Mouse (Mus musculus) intestine, embryonic 16.5 days (tissue): ENCODE data around the gene Kank3. TPM values are rescaled to one million over a fixed set of nuclear protein-coding genes. Genes with fewer than 3 reads are reported as not detected.

Source experiments
- ATAC-seq: fragments of 200-750 bp; cut with Nextera tagmentation; 2 replicates; pipeline ENCODE4 v1.8.0; 2017; ENCODE audit warnings: moderate TSS enrichment, moderate library complexity
- H3K27ac ChIP-seq: fragments of 300-500 bp; sonication (generic); 2 replicates; pipeline ENCODE4 v1.5.1; 2014; ENCODE audit warnings: mild to moderate bottlenecking, low read length
- H3K27me3 ChIP-seq: fragments of 300-500 bp; sonication (generic); replicated peaks from 2 replicates; pipeline ENCODE4 v1.6.1; 2014; ENCODE audit warnings: low read length, control low read depth, mixed read lengths; ENCODE audit not compliant: control insufficient read depth, insufficient read depth
- H3K36me3 ChIP-seq: fragments of 300-500 bp; sonication (generic); 2 replicates; pipeline ENCODE4 v1.6.1; 2014; ENCODE audit warnings: low read length, control low read depth; ENCODE audit not compliant: control insufficient read depth, insufficient read depth
- H3K4me1 ChIP-seq: fragments of 300-500 bp; sonication (generic); 2 replicates; pipeline ENCODE4 v1.6.1; 2014; ENCODE audit warnings: low read length, control low read depth, mixed read lengths; ENCODE audit not compliant: control insufficient read depth, insufficient read depth
- H3K4me2 ChIP-seq: fragments of 300-500 bp; sonication (generic); 2 replicates; pipeline ENCODE4 v1.6.1; 2014; ENCODE audit warnings: low read depth, low read length, control low read depth
- H3K4me3 ChIP-seq: fragments of 300-500 bp; sonication (generic); 2 replicates; pipeline ENCODE4 v1.5.1; 2014; ENCODE audit warnings: mild to moderate bottlenecking, low read length
- H3K9ac ChIP-seq: fragments of 300-500 bp; sonication (generic); 2 replicates; pipeline ENCODE4 v1.6.1; 2014; ENCODE audit warnings: low read depth, low read length
- H3K9me3 ChIP-seq: fragments of 300-500 bp; sonication (generic); 2 replicates; pipeline ENCODE4 v1.6.1; 2016; ENCODE audit warnings: low read length, control low read depth; ENCODE audit not compliant: control insufficient read depth
- WGBS: fragments of 180-500 bp; shearing (Covaris S2); extraction: QIAGEN DNeasy Blood & Tissue Kit; methylation state at CpG from one replicate; pipeline ENCODE4 v1.1.7; 2014; 5-methylcytosine and 5-hydroxymethylcytosine counted together
- polyA plus RNA-seq: library from polyadenylated mRNA; unstranded; fragments of >200 nt; fragmentation: Nextera tagmentation; extraction: Ambion mirVana; gene quantifications from 2 replicates; pipeline ENCODE4 v1.2.1, GENCODE M21; 2015

Kank3 gene
- polyA plus RNA-seq, 1 experiment from 2014 or later = 22.7 TPM

GRCm38 (mm10) chr17:33826850-33827249 is 16.5 kb downstream of the Kank3 start:
- peaks cover 11% of the 10 kb centered on the region; the same call in 1 of the 2 replicates for H3K36me3 ChIP-seq
- H3K4me2 ChIP-seq = no peak overlapping the region
- ATAC-seq = no peak
- H3K9me3 ChIP-seq = no peaks in the 10 kb centered on the region
- H3K4me1 ChIP-seq = peaks cover 20% of the 10 kb centered on the region
- H3K27ac ChIP-seq = no peak overlapping the region
- no peak overlapping the region for H3K9ac ChIP-seq
- no peak overlapping the region for H3K4me3 ChIP-seq
- WGBS = 0% methylated on average over 3 of the region's 3 CpGs
- H3K27me3 ChIP-seq = no peaks in the 10 kb centered on the region

DNA sequence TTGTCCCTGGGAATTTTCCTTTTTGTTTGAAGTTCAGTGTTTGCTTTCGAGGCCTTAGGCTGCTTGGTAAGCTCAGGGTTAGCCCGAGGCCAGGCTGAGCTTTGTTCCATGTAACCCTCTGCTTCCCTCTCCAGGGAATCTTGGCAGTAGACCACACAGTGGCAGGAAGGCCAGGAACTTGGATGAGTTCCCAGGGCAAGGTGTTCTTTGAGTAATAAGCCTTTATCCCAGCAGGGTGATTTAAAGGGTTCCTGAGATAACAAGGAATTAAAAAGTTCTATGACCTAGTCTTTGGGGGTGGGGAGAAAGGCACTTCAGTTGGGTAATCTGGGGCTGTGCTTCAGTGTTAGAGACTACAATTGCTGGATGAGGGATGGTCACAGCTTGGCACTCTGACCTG is 18.6 kb downstream of the Kank3 start:
- H3K4me2 ChIP-seq = no peak overlapping the region
- peaks cover 8% of the 10 kb centered on the region for H3K4me1 ChIP-seq
- ATAC-seq = peak; percentile 68
- H3K27ac ChIP-seq = 0 out of 2 replicates have a peak overlapping the region, but pooled peaks have one; percentile 3
- 49% methylated on average over 2 of the region's 2 CpGs for WGBS
- no peaks in the 10 kb centered on the region for H3K9me3 ChIP-seq
- no peak overlapping the region for H3K4me3 ChIP-seq
- 0 out of 2 replicates have a peak, but pooled peaks cover 3% of the 10 kb centered on the region for H3K36me3 ChIP-seq
- no peaks in the 10 kb centered on the region for H3K27me3 ChIP-seq
- H3K9ac ChIP-seq = no peak overlapping the region; the same call in 1 of the 2 replicates

- WGBS = 91% methylated on average over 10 of the region's 10 CpGs
- Histone ChIP-seq H3K4me1 (peaks cover 8% of the 10 kb centered on the region), H3K27me3 (no peaks in the 10 kb centered on the region), H3K4me3 (no peak overlapping the region), H3K9ac (no peak overlapping the region), H3K36me3 (peaks cover 7% of the 10 kb centered on the region; the same call in 1 of the 2 replicates), H3K4me2 (no peak overlapping the region), H3K27ac (no peak overlapping the region), H3K9me3 (no peaks in the 10 kb centered on the region)
- ATAC-seq = no peak
Observed at GRCm38 (mm10) chr17:33829561-33829960, 19.2 kb downstream of the Kank3 start.

DNA sequence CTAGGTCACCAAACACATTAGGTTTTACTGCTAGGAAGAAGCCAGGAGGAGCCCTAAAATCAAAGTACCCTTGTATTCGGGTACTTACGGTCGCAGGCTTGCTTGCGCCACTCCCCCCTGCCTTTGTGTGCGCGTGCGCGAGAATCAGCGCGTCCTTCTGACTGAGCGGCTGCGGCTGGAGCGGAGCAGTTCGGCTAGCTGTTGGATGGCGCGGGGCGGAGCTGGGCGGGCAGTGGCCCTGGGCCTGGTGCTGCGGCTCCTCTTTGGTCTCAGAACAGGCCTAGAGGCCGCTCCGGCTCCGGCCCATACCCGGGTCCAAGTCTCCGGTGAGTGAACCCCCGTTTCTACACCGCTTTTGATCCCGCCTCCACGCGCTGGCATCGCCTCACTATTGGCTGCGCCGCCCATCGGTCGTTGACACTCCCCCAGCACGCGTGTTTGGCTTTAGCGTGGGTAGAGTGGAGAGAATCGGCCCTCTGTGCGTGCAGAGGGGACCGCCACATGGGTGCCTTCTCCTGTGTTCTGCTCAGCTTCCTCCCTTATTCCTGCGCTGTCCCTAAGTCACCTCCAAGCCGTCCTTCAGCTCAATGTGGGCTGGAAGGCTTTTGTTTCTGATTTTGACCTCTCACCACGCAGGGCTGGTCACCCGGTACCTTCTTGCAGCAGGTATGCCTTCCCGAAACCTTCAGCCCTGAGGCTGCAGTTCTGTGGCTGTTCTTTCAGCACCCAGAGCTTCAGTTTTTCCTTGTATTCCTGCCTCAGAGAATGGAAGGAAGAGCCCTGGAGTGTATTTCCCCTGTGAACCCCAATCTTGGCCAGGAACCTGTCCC is 32.9 kb downstream of the Kank3 start, which contains the start of gene Cd320:
TSS of gene Cd320 (plus strand) at position 126 of the 830 bp plus-strand sequence.
- H3K4me2 ChIP-seq = peak within 1 kb of the TSS; percentile 80
- no peak within 1 kb of the TSS for H3K27ac ChIP-seq
- peak; percentile 95 for ATAC-seq
- H3K27me3 ChIP-seq = no peaks in the 10 kb centered on the region
- H3K4me3 ChIP-seq = peak within 1 kb of the TSS; percentile 67
- under 1% methylated on average over 45 of the region's 45 CpGs for WGBS
- H3K9ac ChIP-seq = peak within 1 kb of the TSS; percentile 68
- peaks cover 10% of the 10 kb centered on the region for H3K4me1 ChIP-seq
- H3K36me3 ChIP-seq = peaks cover 3% of the 10 kb centered on the region; the same call in 1 of the 2 replicates
- H3K9me3 ChIP-seq = no peaks in the 10 kb centered on the region

GRCm38 (mm10) chr17:33844196-33844595 is 33.9 kb downstream of the Kank3 start:
- Histone ChIP-seq H3K4me1 (peaks cover 10% of the 10 kb centered on the region), H3K27ac (no peak overlapping the region), H3K4me3 (no peak overlapping the region), H3K4me2 (0 out of 2 replicates have a peak overlapping the region, but pooled peaks have one; percentile 80), H3K36me3 (peaks cover 7% of the 10 kb centered on the region; the same call in 1 of the 2 replicates), H3K9me3 (no peaks in the 10 kb centered on the region), H3K27me3 (no peaks in the 10 kb centered on the region), H3K9ac (peak overlapping the region; percentile 13; the same call in 1 of the 2 replicates)
- WGBS = 50% methylated on average over 1 of the region's 1 CpGs
- ATAC-seq = no peak

- Histone ChIP-seq H3K27me3 (no peaks in the 10 kb centered on the region), H3K9me3 (no peaks in the 10 kb centered on the region), H3K4me2 (no peak overlapping the region), H3K36me3 (peaks cover 12% of the 10 kb centered on the region; the same call in 1 of the 2 replicates), H3K4me3 (no peak overlapping the region), H3K4me1 (peaks cover 10% of the 10 kb centered on the region), H3K27ac (no peak overlapping the region), H3K9ac (no peak overlapping the region)
- WGBS = 89% methylated on average over 8 of the region's 8 CpGs
- no peak for ATAC-seq
Observed at GRCm38 (mm10) chr17:33848139-33848538, 37.8 kb downstream of the Kank3 start.

DNA sequence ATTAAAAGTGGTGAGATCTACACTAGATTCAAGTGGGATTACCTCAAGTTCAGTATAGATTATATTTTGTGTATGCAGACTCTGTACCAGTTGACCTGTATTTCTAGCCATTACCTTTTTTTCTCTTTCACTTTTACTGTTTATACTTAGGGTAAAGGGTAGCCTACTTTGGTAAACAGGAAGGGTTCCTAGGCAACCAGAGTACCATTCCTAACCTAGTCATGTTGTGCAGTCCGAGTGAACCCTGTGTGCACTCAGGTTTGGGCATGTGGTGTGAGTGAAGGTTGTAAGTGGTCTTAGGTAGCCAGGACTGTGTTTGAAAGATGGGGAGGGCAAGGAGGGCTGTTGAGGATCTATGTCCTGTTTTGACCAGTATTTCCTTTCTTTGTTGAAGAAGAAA is 41.0 kb downstream of the Kank3 start:
- Histone ChIP-seq H3K4me3 (no peak overlapping the region), H3K9me3 (no peaks in the 10 kb centered on the region), H3K9ac (no peak overlapping the region), H3K4me2 (no peak overlapping the region), H3K27me3 (no peaks in the 10 kb centered on the region), H3K27ac (no peak overlapping the region), H3K36me3 (peaks cover 12% of the 10 kb centered on the region; the same call in 1 of the 2 replicates), H3K4me1 (no peaks in the 10 kb centered on the region)
- WGBS = 35% methylated on average over 1 of the region's 1 CpGs
- ATAC-seq = no peak

DNA sequence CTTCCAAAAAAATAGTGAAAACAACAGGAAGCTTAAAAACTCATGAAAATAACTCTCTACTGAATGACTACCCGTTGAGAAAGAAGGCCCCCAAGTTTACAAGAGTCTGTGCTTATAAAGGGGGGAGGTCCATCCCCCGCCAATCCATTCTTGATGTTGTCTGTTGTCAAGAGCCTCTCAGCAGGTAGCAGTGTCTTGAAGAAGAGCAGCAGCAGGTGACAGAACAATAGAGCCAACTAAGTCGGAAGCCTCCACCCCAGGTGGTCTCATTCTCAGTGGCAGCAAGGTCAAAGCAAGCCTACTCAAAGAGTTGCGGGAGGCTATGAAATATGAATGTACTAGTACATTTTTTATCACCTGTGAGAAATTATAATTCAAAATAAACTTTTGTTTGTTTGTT is 47.5 kb downstream of the Kank3 start:
- no peaks in the 10 kb centered on the region for H3K4me1 ChIP-seq
- 74% methylated on average over 4 of the region's 4 CpGs for WGBS
- H3K27ac ChIP-seq = no peak overlapping the region
- no peaks in the 10 kb centered on the region for H3K27me3 ChIP-seq
- no peak overlapping the region for H3K9ac ChIP-seq
- no peak for ATAC-seq
- no peak overlapping the region for H3K4me2 ChIP-seq
- no peaks in the 10 kb centered on the region for H3K36me3 ChIP-seq
- H3K4me3 ChIP-seq = no peak overlapping the region
- H3K9me3 ChIP-seq = no peaks in the 10 kb centered on the region

- no peaks in the 10 kb centered on the region for H3K4me1 ChIP-seq
- no peak overlapping the region for H3K27ac ChIP-seq
- no peak overlapping the region for H3K4me2 ChIP-seq
- no peaks in the 10 kb centered on the region for H3K27me3 ChIP-seq
- no peak overlapping the region for H3K9ac ChIP-seq
- WGBS = 44% methylated on average over 9 of the region's 9 CpGs
- H3K36me3 ChIP-seq = no peaks in the 10 kb centered on the region
- no peak overlapping the region for H3K4me3 ChIP-seq
- no peak for ATAC-seq
- H3K9me3 ChIP-seq = no peaks in the 10 kb centered on the region
Observed at GRCm38 (mm10) chr17:33865330-33866030, 55.2 kb downstream of the Kank3 start.
